Comparison of ENCODE assay signal across 9 mouse cellular contexts in genomic region chr4:149775330-149775729, GRCm38 (mm10). TPM values are rescaled to one million over a fixed set of nuclear protein-coding genes. Genes with fewer than 3 reads are reported as not detected.
A peak's percentile ranks its signal among the peaks of the same experiment; 100 is the strongest.
DNase-seq lines count a peak whose midpoint lies in the region; ATAC-seq lines count a peak whose summit lies in the region.
"Had no signal": no experiment of that assay in that cellular context is flagged by ENCODE, and none has a peak within 500 bp of the region (broad histone marks: within the 10 kb centered on the region; RNA-seq: fewer than 3 reads in every experiment).

No protein-coding gene starts in this region.

- H3K4me2 ChIP-seq in hindbrain, embryonic 16.5 days (ENCODE audit: low read length), result no peak overlapping the region
- H3K4me2 ChIP-seq in hindbrain, embryonic 12.5 days (replicated peaks), result no peak overlapping the region
- H3K4me2 ChIP-seq in kidney, embryonic 16.5 days (replicated peaks; ENCODE audit: low read depth, low read length), result no peak overlapping the region

- no peaks in the 10 kb centered on the region for H3K9me3 ChIP-seq in hindbrain, embryonic 16.5 days (ENCODE audit: control insufficient read depth, low read length)
- H3K9me3 ChIP-seq in hindbrain, embryonic 12.5 days (replicated peaks), result no peaks in the 10 kb centered on the region
- H3K9me3 ChIP-seq in kidney, embryonic 16.5 days (ENCODE audit: low read length), result no peaks in the 10 kb centered on the region

- WGBS in hindbrain, embryonic 16.5 days, result 56% methylated on average over 7 of the region's 7 CpGs
- WGBS in hindbrain, embryonic 12.5 days, result 79% methylated on average over 7 of the region's 7 CpGs
- WGBS in kidney, embryonic 16.5 days, result 56% methylated on average over 7 of the region's 7 CpGs

- H3K4me3 ChIP-seq in hindbrain, embryonic 16.5 days (ENCODE audit: low read length), result no peak overlapping the region
- no peak overlapping the region for H3K4me3 ChIP-seq in hindbrain, embryonic 12.5 days
- no peak overlapping the region for H3K4me3 ChIP-seq in kidney, embryonic 16.5 days (ENCODE audit: low read length)

- ATAC-seq in hindbrain, embryonic 16.5 days, result 0 out of 2 replicates have a peak, but pooled peaks have one; percentile 13
- ATAC-seq in hindbrain, embryonic 12.5 days (ENCODE audit: low FRiP score), result no peak
- no peak for ATAC-seq in kidney, embryonic 16.5 days (ENCODE audit: low FRiP score, low TSS enrichment)

- no peaks in the 10 kb centered on the region for H3K27me3 ChIP-seq in hindbrain, embryonic 16.5 days (replicated peaks; ENCODE audit: control insufficient read depth, insufficient read depth, low read length)
- peaks cover 9% of the 10 kb centered on the region; the same call in 1 of the 2 replicates for H3K27me3 ChIP-seq in hindbrain, embryonic 12.5 days
- H3K27me3 ChIP-seq in kidney, embryonic 16.5 days (ENCODE audit: insufficient read depth, low read length), result no peaks in the 10 kb centered on the region

- no peaks in the 10 kb centered on the region for H3K36me3 ChIP-seq in hindbrain, embryonic 16.5 days (ENCODE audit: control insufficient read depth, insufficient read depth, low read length)
- no peaks in the 10 kb centered on the region for H3K36me3 ChIP-seq in hindbrain, embryonic 12.5 days
- no peaks in the 10 kb centered on the region for H3K36me3 ChIP-seq in kidney, embryonic 16.5 days (ENCODE audit: insufficient read depth, low read length)

- H3K4me1 ChIP-seq in hindbrain, embryonic 16.5 days (ENCODE audit: control insufficient read depth, insufficient read depth, low read depth, low read length), result peaks cover 17% of the 10 kb centered on the region
- peaks cover 22% of the 10 kb centered on the region for H3K4me1 ChIP-seq in hindbrain, embryonic 12.5 days
- H3K4me1 ChIP-seq in kidney, embryonic 16.5 days (ENCODE audit: insufficient read depth, low read length), result peaks cover 32% of the 10 kb centered on the region

- H3K27ac ChIP-seq in hindbrain, embryonic 16.5 days (ENCODE audit: low read depth, low read length), result no peak overlapping the region
- no peak overlapping the region for H3K27ac ChIP-seq in hindbrain, embryonic 12.5 days
- 0 out of 2 replicates have a peak overlapping the region, but pooled peaks have one; percentile 4 for H3K27ac ChIP-seq in kidney, embryonic 16.5 days (ENCODE audit: low read length)
- H3K27ac ChIP-seq: macrophage had no signal

- no peak overlapping the region for H3K9ac ChIP-seq in hindbrain, embryonic 16.5 days (ENCODE audit: low read depth, low read length)
- H3K9ac ChIP-seq in hindbrain, embryonic 12.5 days, result no peak overlapping the region
- no peak overlapping the region for H3K9ac ChIP-seq in kidney, embryonic 16.5 days (replicated peaks; ENCODE audit: low read length)

- DNase-seq in Muller cell, postnatal 12 days (ENCODE audit: inconsistent ontology term), result peak; percentile 17
- DNase-seq in cerebellum, adult 9-11 months, result peak; percentile 65
- DNase-seq in T-cell, adult 2 months (ENCODE audit: low spot score), result no peak
- no peak for DNase-seq in embryo, embryonic 11 days
- DNase-seq in lung, postnatal 4 days, result no peak

RNA-seq across cellular contexts. Expression of gene Slc25a33, which starts 1.3 kb away (rescaled TPM):
- 33.2 and 37.2 TPM in 2 replicates for polyA plus RNA-seq in hindbrain, embryonic 16.5 days (2015; fragmentation: Nextera tagmentation; extraction: Ambion mirVana)
- 18.8 and 18.9 TPM in 2 replicates for polyA plus RNA-seq in hindbrain, embryonic 12.5 days (2016; fragmentation: Nextera tagmentation; extraction: Ambion mirVana)
- 13.9 and 14.2 TPM in 2 replicates for polyA plus RNA-seq in kidney, embryonic 16.5 days (2015; fragmentation: Nextera tagmentation; extraction: Ambion mirVana)

RNA-seq across cellular contexts. Expression of gene Tmem201, which starts 37.5 kb away (rescaled TPM):
- polyA plus RNA-seq in hindbrain, embryonic 16.5 days (2015; fragmentation: Nextera tagmentation; extraction: Ambion mirVana), result 43.9 and 49.7 TPM in 2 replicates
- 39.6 and 39.7 TPM in 2 replicates for polyA plus RNA-seq in hindbrain, embryonic 12.5 days (2016; fragmentation: Nextera tagmentation; extraction: Ambion mirVana)
- polyA plus RNA-seq in kidney, embryonic 16.5 days (2015; fragmentation: Nextera tagmentation; extraction: Ambion mirVana), result 39.2 and 41.8 TPM in 2 replicates

Comparison
In these comparisons a context has a peak if more than half of its experiments do, and no peak if none do; other contexts are left out.
1. DNase-seq: peak in Muller cell, postnatal 12 days (single experiment) and cerebellum, adult 9-11 months (single experiment); none in T-cell, adult 2 months (single experiment), embryo, embryonic 11 days (single experiment) and lung, postnatal 4 days (0 of 2).